Mouse (Mus musculus): ENCODE data around the gene Gm20388.

DNA sequence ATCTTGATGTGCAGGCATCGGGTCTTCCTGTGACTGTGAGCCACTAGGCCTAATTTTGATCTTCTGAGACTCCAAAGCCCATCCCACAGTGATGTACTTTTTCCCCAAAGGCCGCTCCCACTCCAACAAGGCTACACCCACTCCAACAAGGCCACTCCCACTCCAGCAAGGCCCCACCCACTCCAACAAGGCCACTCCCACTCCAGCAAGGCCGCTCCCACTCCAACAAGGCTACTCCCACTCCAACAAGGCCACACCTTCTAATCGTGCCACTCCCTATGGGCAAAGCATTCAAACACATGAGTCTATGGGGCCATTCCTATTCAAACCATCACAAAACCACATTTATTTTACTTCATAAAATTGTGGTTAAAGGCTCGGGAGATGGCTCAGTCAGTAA, 4179.8 kb downstream of the Gm20388 start:
- no peak for TF ChIP-seq CTCF (IDR thresholded peaks at IDR 0.05; ENCODE audit: low read depth, low read length)
- no peak for TF ChIP-seq POLR2A (IDR thresholded peaks at IDR 0.05; ENCODE audit: insufficient read depth, low read length)
- TF ChIP-seq EP300 (IDR thresholded peaks at IDR 0.05; ENCODE audit: insufficient read depth, low read depth, low read length), result no peak

Data from ES-Bruce4 (cell line).